Mouse (Mus musculus) embryonic facial prominence, embryonic 12.5 days (tissue): ENCODE data around the gene 2310061N02Rik. TPM values are rescaled to one million over a fixed set of nuclear protein-coding genes. Genes with fewer than 3 reads are reported as not detected.

Experiments used
- ATAC-seq: fragments of 200-750 bp; cut with Nextera tagmentation; 2 replicates; pipeline ENCODE4 v1.8.0; 2017; ENCODE audit not compliant: insufficient number of reproducible peaks, insufficient read depth, low FRiP score, low TSS enrichment
- H3K27ac ChIP-seq: fragments of 300-500 bp; sonication (generic); 2 replicates; pipeline ENCODE4 v1.5.1; 2016; ENCODE audit warnings: mild to moderate bottlenecking
- H3K27me3 ChIP-seq: fragments of 300-500 bp; sonication (generic); 2 replicates; pipeline ENCODE4 v1.6.1; 2016; ENCODE audit warnings: mild to moderate bottlenecking, moderate library complexity
- H3K36me3 ChIP-seq: fragments of 300-500 bp; sonication (generic); 2 replicates; pipeline ENCODE4 v1.6.1; 2016; ENCODE audit warnings: mild to moderate bottlenecking
- H3K4me1 ChIP-seq: fragments of 300-500 bp; sonication (generic); 2 replicates; pipeline ENCODE4 v1.6.1; 2016
- H3K4me2 ChIP-seq: fragments of 300-500 bp; sonication (generic); replicated peaks from 2 replicates; pipeline ENCODE4 v1.6.1; 2016; ENCODE audit warnings: mild to moderate bottlenecking, moderate library complexity
- H3K4me3 ChIP-seq: fragments of 300-500 bp; sonication (generic); 2 replicates; pipeline ENCODE4 v1.5.1; 2016; ENCODE audit warnings: mild to moderate bottlenecking
- H3K9ac ChIP-seq: fragments of 300-500 bp; sonication (generic); 2 replicates; pipeline ENCODE4 v1.6.1; 2016; ENCODE audit warnings: mild to moderate bottlenecking, moderate library complexity
- H3K9me3 ChIP-seq: fragments of 300-500 bp; sonication (generic); 2 replicates; pipeline ENCODE4 v1.6.1; 2016; ENCODE audit warnings: mild to moderate bottlenecking, moderate library complexity
- WGBS: fragments of 180-500 bp; shearing (Covaris S2); methylation state at CpG from one replicate; pipeline ENCODE4 v1.1.7; 2016; 5-methylcytosine and 5-hydroxymethylcytosine counted together
- polyA plus RNA-seq: library from polyadenylated mRNA; unstranded; fragments of >200 nt; fragmentation: Nextera tagmentation; extraction: Ambion mirVana; gene quantifications from 2 replicates; pipeline ENCODE4 v1.2.1, GENCODE M21; 2016

Gene 2310061N02Rik
- polyA plus RNA-seq, 1 experiment from 2014 or later, result not detected

- no peaks in the 10 kb centered on the region for H3K9me3 ChIP-seq
- H3K4me3 ChIP-seq, result no peak overlapping the region
- H3K4me2 ChIP-seq, result no peak overlapping the region
- WGBS, result 60% methylated on average over 2 of the region's 2 CpGs
- no peaks in the 10 kb centered on the region for H3K27me3 ChIP-seq
- no peak overlapping the region for H3K27ac ChIP-seq
- no peak for ATAC-seq
- H3K9ac ChIP-seq, result no peak overlapping the region
- H3K36me3 ChIP-seq, result no peaks in the 10 kb centered on the region
- no peaks in the 10 kb centered on the region for H3K4me1 ChIP-seq
Measured at GRCm38 (mm10) chr16:88681282-88681681, 26.5 kb downstream of the 2310061N02Rik start.

GRCm38 (mm10) chr16:88679099-88679498 is 28.7 kb downstream of the 2310061N02Rik start:
- Histone ChIP-seq H3K27ac (no peak overlapping the region), H3K9ac (no peak overlapping the region), H3K27me3 (no peaks in the 10 kb centered on the region), H3K4me1 (no peaks in the 10 kb centered on the region), H3K9me3 (no peaks in the 10 kb centered on the region), H3K4me3 (no peak overlapping the region), H3K36me3 (no peaks in the 10 kb centered on the region), H3K4me2 (no peak overlapping the region)
- 82% methylated on average over 6 of the region's 6 CpGs for WGBS
- ATAC-seq, result no peak

GRCm38 (mm10) chr16:88671571-88671970 is 36.2 kb downstream of the 2310061N02Rik start, which contains the start of gene Krtap27-1:
TSS of gene Krtap27-1 (minus strand) at chr16:88671671.
- Histone ChIP-seq H3K36me3 (no peaks in the 10 kb centered on the region), H3K4me2 (no peak within 1 kb of the TSS), H3K27ac (no peak within 1 kb of the TSS), H3K4me3 (no peak within 1 kb of the TSS), H3K9ac (no peak within 1 kb of the TSS), H3K9me3 (no peaks in the 10 kb centered on the region), H3K27me3 (no peaks in the 10 kb centered on the region), H3K4me1 (no peaks in the 10 kb centered on the region)
- ATAC-seq, result no peak
- 83% methylated on average over 4 of the region's 4 CpGs for WGBS

- H3K4me2 ChIP-seq, result no peak overlapping the region
- 52% methylated on average over 1 of the region's 1 CpGs for WGBS
Measured at GRCm38 (mm10) chr16:88657426-88657825, 50.3 kb downstream of the 2310061N02Rik start.

More at GRCm38 (mm10) chr16:88657426-88657825, 50.3 kb downstream of the 2310061N02Rik start:
- Histone ChIP-seq H3K4me1 (no peaks in the 10 kb centered on the region), H3K27me3 (no peaks in the 10 kb centered on the region), H3K9ac (no peak overlapping the region), H3K4me3 (no peak overlapping the region), H3K36me3 (no peaks in the 10 kb centered on the region), H3K9me3 (no peaks in the 10 kb centered on the region), H3K27ac (no peak overlapping the region)
- 0 out of 2 replicates have a peak, but pooled peaks have one; percentile 15 for ATAC-seq

Other genes with a start within 250 kb of the 2310061N02Rik start
- not detected in 2 replicates for gene Cldn17, start 201.0 kb downstream of the 2310061N02Rik start, polyA plus RNA-seq
- gene Cldn8, start 144.8 kb downstream of the 2310061N02Rik start, polyA plus RNA-seq, result 4.8 and 5.3 TPM in 2 replicates
- gene Krtap24-1, start 95.7 kb downstream of the 2310061N02Rik start, polyA plus RNA-seq, result not detected in 2 replicates
- gene 2310079G19Rik, start 80.3 kb downstream of the 2310061N02Rik start, polyA plus RNA-seq, result not detected in 2 replicates
- not detected in 2 replicates for gene Krtap26-1, start 60.2 kb downstream of the 2310061N02Rik start, polyA plus RNA-seq
- not detected in 2 replicates for gene Krtap27-1, start 36.3 kb downstream of the 2310061N02Rik start, polyA plus RNA-seq
- not detected in 2 replicates for gene Krtap13-1, start 20.9 kb upstream of the 2310061N02Rik start, polyA plus RNA-seq
- gene Krtap13, start 43.7 kb upstream of the 2310061N02Rik start, polyA plus RNA-seq, result not detected in 2 replicates
- gene 2310034C09Rik, start 50.9 kb upstream of the 2310061N02Rik start, polyA plus RNA-seq, result not detected in 2 replicates
- gene 2310057N15Rik, start 66.2 kb upstream of the 2310061N02Rik start, polyA plus RNA-seq, result not detected in 2 replicates
- gene Gm5965, start 69.9 kb upstream of the 2310061N02Rik start, polyA plus RNA-seq, result not detected in 2 replicates
- not detected in 2 replicates for gene Gm20741, start 104.3 kb upstream of the 2310061N02Rik start, polyA plus RNA-seq
- not detected in 2 replicates for gene Krtap15, start 112.3 kb upstream of the 2310061N02Rik start, polyA plus RNA-seq
- gene Krtap14, start 118.2 kb upstream of the 2310061N02Rik start, polyA plus RNA-seq, result not detected in 2 replicates
- not detected in 2 replicates for gene Krtap19-1, start 161.4 kb upstream of the 2310061N02Rik start, polyA plus RNA-seq
- not detected in 2 replicates for gene Krtap19-2, start 166.3 kb upstream of the 2310061N02Rik start, polyA plus RNA-seq
- not detected in 2 replicates for gene Krtap19-3, start 170.1 kb upstream of the 2310061N02Rik start, polyA plus RNA-seq
- gene Krtap19-4, start 177.1 kb upstream of the 2310061N02Rik start, polyA plus RNA-seq, result not detected in 2 replicates
- gene Krtap19-5, start 188.5 kb upstream of the 2310061N02Rik start, polyA plus RNA-seq, result not detected in 2 replicates
- not detected in 2 replicates for gene Krtap19-9b, start 224.3 kb upstream of the 2310061N02Rik start, polyA plus RNA-seq